Mouse (Mus musculus) gastrocnemius, postnatal 14 days (tissue): ENCODE measurements around the gene Rpl3. TPM values are rescaled to one million over a fixed set of nuclear protein-coding genes. Genes with fewer than 3 reads are reported as not detected.

Experiments used
- DNase-seq: peaks from one replicate; pipeline ENCODE4 v3.0.0; 2021; ENCODE audit warnings: mixed read lengths
- intact Hi-C: fragments of 180-260 bp; cut with DNase I; formaldehyde crosslinking; loops from one replicate; pipeline ENCODE4 v1.15.1; 2025; ENCODE audit warnings: low total_unique reads
- total RNA-seq, 2 experiments: library from RNA; stranded (reverse); gene quantifications; 2 replicates each; pipeline ENCODE4 v1.2.3; 2021

Gene Rpl3
- total RNA-seq, 2 experiments from 2014 or later = 129 to 167 TPM

DNA sequence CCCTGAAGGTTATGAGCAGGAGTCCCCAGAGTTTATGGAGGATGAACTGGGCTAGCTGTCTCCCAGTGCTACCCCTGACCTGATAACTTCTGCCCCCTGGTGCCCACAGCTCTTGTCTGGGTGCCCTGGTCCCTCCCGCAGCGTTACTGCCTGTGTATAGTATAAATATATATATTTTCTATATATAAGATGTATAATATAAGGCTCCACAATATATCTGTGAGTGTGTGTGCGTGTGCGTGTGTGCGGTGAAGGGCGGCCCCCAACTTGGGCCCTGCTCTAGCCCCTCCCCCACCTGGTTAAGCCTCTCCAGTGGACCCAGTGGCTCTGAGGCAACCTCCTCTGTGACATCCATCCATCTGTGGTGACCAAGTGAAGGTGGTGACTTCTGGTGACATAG is 27.4 kb upstream of the Rpl3 start:
- intact Hi-C loops = loop anchor here (10.0 kb wide), 1 partner anchor 106 kb away; no protein-coding TSS in a partner anchor
- DNase-seq = no peak

DNA sequence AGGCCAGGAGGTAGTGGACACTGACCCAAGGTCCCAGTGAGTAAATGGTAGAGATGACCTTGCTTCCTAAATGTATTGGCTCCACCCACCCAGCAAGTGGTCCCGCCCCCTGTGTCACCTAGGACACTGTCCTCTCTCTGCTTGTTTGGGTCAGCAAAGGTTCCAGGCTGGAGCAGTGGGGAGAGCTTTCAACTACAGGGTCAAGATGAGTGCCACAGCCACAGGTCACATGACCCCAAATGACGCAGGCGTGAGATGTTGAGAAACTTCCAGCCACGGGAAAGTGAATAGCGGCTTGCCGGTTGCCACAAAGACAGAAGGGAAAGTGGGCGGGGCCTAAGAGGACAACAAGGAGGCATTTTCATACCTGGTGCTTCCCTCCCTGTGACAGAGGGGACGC is 25.5 kb upstream of the Rpl3 start:
- intact Hi-C loops = loop anchor here (10.0 kb wide), 1 partner anchor 108 kb away; no protein-coding TSS in a partner anchor
- DNase-seq = no peak

DNA sequence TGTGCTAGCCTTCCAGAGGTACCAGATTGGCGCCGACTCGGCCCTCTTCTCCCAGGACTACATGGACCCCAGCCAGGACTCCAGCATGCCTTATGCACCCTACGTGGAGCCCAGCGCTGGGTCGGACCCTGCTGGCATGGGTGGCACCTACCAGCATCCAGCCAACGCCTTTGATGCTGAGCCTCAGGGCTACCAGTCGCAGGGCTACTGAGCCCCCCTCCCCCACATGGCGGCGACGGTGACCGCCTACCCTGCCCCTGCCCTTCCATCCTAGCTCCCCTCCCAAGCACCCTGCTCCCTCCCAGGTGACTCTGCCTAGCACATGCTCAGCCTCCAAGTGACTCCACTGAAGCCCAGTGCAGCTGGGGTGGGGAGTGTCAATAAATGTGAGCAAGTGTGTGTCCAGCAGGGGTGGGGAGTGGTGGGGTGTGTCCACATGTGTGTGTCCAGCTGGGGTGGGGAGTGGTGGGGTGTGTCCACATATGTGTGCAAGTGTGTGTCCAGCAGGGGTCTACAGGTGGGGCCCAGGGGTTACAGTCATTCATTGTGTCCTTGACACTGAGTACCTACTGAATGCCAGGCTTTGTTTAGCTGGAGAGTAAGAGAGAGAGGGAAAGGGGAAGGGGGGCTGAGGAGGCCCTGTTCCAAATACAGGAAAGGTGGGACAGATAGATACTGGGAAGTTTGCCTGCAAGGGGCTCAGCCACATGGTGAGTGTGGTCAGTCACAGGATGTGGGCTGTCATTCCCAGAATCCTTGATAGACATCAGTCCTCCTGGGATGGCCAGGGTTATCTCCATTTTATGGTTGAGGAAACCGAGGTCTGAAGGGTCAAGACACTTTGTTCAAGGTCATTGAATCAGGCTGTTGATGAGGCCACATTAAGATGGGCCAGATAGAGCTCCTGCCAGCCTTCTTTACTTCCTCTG is 24.5 kb upstream of the Rpl3 start:
- no peak for DNase-seq
- intact Hi-C loops = loop anchor here (10.0 kb wide), 1 partner anchor 109 kb away; no protein-coding TSS in a partner anchor

DNA sequence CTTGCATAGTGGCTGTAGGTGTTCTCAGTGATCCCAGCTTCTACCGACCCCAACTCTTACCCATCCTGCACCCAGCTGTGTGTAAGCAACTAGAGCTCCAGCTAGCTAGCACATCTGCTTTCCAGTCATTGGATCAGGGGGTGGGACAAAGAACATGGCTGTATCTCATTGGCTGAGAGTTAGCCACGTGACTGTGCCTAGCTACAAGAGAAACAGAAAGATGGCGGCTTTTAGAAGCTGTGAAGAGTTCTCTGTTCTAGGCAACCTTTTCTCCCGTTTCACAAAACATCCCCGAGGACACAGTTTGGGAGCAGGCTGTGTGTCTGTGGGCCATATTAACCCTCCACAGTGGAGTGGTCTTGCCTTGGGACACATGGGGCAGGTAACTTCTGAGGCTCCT is 23.6 kb upstream of the Rpl3 start:
- no peak for DNase-seq
- intact Hi-C loops = loop anchor here (10.0 kb wide), 1 partner anchor 110 kb away; no protein-coding TSS in a partner anchor

DNA sequence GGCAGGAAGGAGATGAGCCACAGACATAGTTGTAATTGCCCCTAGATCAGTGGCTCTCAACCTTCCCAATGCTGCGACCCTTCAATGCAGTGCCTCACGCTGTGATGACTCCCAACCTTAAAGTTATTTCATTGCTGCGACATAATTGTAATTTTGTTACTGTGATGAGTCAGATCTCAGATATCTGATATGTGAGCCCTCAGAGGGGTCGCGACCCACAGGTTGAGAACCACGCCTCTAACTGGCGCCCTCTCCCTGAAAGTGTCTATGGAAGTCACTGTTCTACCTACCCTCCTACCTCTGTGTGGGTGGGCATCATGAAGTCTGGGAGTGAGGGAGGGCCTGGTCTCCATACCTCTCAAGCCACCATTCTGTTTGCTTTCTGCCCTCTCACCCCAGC is 22.7 kb upstream of the Rpl3 start:
- intact Hi-C loops = loop anchor here (10.0 kb wide), 1 partner anchor 110 kb away; no protein-coding TSS in a partner anchor
- no peak for DNase-seq

DNA sequence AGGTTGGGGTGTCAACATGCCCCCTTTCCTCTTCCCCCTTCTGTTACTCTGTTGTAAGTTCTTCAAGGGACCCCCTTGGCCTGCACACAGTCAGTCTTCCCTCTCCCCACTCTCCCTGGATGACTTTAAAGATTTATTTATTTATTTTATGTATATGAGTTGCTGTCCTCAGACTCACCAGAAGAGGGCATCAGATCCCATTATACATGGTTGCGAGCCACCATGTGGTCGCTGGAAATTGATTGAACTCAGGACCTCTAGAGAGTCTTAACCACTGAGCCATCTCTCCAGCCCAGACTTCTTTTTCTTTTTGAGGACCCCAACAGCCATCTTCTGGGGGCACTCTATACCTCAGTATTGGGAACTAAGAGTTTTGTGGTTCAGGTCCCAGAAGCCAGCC is 20.8 kb upstream of the Rpl3 start:
- intact Hi-C loops = loop anchor here (10.0 kb wide), 1 partner anchor 112 kb away; no protein-coding TSS in a partner anchor
- no peak for DNase-seq

DNA sequence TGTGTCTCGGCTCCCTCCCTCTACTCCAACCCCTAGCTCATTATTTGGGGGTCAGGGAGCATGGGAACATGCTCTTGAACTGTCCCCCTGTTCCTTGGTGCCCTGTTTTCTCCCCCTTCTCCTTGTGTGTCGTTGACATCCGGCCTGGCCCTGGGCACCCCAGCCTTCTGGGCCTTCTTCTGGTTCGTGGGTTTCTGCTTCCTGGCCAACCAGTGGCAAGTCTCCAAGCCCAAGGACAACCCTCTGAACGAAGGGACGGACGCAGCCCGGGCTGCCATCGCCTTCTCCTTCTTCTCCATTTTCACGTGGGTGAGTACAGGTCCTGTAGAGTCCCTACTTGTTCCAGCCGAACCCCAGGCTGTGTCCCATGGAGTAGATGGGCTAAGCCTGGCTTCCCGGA is 19.8 kb upstream of the Rpl3 start:
- intact Hi-C loops = loop anchor here (10.0 kb wide), 1 partner anchor 113 kb away; no protein-coding TSS in a partner anchor
- DNase-seq = no peak

DNA sequence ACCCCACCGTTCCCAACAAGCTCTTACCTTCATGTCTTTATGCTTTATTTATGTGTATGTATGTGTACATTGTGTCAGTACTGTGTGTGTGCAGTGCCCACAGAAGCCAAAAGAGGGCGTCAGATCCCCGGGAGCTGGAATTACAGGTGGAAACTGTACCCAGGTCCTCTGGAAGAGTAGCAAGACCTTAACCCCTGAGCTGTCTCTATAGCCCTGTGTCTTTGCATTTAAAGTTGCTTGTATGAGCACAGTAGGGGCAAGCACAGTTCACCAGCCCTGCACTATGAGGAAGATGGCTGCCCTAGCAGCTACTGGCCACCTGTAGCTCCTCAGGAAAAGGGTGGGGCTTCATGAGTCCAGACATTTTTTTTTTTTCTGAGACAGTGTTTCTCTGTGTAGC is 15.9 kb upstream of the Rpl3 start:
- DNase-seq = no peak
- intact Hi-C loops = no loop called here

DNA sequence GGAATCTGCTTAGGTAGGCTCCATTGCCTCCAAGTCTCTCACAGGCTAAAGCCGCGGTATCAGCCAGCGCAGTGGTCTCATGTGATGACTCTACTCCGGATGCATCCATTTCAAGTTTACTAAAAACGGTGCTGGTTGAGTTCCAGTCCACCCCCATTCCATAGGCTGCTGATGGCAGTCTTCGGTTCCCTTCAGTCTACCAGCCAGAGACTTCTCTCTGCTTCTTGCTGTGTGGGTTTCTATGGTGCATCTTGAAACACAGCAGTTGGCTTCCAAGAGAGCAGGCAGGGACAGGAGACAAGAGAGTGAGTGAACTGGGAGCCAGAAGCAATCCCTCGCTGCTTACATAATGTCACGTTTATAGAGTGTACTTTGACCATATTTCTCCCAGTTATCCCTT is 15.5 kb upstream of the Rpl3 start:
- intact Hi-C loops = no loop called here

DNA sequence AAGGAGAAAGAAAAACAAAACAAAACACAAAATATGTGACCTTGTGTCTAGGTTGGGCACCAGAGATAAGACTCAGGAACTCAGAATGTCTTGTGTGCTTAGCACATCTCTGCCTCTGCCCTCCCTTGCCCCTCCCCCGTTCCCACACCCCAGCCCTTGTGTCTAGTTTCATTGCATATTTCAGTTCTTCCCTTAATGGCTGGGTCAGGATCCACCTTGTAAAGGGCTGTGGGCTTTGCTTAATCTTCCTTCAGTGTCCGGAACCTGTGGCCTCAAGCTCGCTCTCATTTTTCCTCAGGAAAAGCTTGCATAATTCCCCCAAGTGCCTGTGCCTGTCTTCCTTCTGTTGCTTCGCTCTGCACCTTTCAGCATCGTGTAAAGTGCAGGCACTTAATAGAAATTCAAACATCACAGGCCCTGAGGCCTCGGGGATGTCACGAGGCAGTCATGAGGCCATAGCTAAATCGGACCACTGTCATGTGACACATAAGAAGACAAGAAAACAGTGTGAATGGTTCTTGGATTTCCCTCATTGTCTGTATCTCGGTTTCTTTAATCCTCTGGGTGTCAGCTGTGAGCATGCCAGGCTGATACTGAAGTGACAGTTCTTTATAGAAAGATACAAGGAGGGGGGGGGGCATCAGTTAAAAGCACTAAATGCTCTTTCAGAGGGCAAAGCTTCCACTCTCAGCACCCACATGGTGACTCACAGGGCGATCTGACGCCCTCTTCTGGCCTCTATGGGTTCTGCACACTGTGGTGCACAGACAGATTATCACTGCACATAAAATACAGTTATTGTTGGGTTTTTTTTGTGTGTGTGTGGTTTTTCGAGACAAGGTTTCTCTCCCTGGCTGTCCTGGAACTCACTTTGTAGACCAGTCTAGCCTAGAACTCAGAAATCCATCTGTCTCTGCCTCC is 14.1 kb upstream of the Rpl3 start:
- DNase-seq = no peak
- intact Hi-C loops = no loop called here

More for the DNA sequence above, 15.5 kb upstream of the Rpl3 start:
- no peak for DNase-seq

DNA sequence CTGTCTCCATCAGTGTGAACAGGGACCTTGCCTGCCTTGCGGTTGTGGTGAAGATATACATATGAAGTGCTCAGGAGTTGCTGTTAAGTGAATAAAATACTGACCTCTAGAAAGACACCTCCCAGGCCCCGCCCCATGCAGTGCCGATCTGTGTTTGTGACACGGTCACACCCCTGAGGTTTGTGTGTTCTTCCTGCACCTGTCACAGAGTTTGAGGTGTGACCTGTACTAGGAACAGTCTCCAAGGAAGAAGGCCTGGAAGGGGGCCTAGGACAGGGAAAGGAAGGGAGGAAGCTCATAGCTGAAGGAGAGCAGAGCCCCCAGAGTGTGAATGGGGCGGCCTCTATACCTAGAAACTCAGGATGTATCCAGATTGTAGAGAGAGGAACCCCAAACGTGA is 10.8 kb upstream of the Rpl3 start:
- no peak for DNase-seq
- intact Hi-C loops = no loop called here

DNA sequence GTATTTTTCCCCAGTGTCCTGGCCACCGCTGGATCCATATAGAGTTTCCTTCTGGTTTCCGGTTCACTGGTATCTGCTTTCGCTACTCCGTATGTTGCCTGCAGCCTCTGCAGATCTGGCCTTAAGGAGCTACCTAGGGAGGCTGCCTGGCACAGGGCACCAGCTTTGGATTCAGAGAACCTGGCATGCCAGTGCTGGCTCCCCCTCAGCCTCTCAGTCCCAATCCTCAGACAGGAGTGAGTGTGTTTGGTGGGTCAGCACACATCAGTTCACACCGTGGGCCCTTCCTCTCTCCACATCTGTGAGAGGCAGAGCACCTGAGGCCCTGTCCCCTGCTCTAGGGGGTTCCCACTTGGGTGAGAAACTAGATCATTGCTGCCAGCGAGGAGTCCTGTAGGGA is 9.8 kb upstream of the Rpl3 start:
- no peak for DNase-seq
- intact Hi-C loops = no loop called here

DNA sequence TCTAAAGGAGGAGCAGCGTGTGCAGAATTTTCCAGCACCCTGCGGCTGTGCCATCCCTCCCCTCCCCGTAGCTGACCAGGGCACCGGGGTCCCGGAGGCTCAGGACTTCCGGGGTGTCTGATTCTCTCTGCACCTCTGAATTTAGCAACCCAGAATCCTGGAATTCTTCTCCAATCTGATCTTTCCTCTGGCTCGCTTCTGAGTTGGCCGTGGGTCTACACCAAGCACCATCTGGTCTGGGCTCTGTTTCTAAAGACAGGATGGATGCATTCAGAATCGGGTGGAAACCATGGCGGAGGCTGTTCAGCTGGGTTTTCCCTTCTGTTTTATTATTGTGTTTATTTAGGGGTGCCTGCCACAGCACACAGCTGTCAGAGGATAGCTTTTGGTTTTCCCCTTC is 9.2 kb upstream of the Rpl3 start:
- DNase-seq = no peak
- intact Hi-C loops = no loop called here

DNA sequence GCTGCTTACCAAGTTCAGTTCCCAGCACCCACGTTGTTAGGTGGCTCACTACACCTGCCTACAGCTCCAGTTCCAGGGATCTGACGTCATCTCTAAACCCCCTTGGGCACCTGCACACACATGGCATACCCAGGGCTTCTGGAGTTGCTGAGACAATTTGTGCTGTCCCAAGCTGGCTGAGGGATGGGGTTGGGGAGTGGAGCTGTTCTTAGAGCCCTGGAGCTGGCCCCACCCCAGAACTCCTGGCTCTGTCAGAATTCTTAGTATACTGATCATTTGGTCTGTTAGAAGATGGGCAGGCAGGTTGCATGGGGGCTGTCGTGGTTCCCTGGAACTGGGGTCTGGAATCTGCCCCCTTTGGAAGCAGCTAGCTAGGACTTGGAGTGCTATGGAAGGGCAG is 8.5 kb upstream of the Rpl3 start:
- DNase-seq = no peak
- intact Hi-C loops = no loop called here

DNA sequence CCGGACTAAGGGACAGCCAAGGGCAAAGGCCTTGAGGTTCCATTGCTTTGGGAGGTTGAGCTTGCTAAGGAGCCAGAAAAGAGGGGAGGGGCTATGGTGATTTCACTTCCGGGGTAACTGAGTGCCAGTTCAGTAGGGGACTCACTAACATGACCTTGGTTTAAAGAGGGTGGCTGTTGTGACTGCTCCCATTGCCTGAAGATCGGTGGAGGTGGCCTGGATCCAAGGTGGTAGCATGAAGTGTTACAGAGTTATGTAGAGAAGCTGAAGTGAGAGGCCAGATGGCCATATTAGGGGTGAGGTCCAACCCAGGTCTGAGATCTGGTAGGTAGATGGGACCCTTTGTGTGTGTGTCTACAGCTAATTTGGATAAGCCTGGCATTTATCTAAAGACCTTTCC is 7.8 kb upstream of the Rpl3 start:
- intact Hi-C loops = no loop called here
- no peak for DNase-seq

DNA sequence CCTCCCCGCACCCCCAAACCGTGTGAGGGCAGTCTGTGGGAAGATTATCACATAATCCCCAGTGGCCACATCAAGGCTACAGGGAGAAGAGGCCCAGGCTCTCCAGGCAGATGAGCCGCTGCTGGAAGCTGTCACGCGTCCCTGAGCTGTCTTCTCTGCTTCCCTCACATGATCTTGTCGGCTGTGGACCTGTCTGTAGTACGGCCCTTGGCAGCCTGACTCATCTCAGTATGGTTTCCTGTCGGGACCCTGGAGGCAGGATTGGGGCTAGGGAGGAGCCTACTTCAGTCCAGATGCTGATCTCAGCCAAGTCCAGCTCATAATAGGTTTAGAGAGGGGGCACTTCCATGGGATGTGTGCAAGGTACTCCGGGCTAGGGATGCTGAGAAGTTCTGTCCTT is 7.1 kb upstream of the Rpl3 start:
- DNase-seq = no peak
- intact Hi-C loops = no loop called here

DNA sequence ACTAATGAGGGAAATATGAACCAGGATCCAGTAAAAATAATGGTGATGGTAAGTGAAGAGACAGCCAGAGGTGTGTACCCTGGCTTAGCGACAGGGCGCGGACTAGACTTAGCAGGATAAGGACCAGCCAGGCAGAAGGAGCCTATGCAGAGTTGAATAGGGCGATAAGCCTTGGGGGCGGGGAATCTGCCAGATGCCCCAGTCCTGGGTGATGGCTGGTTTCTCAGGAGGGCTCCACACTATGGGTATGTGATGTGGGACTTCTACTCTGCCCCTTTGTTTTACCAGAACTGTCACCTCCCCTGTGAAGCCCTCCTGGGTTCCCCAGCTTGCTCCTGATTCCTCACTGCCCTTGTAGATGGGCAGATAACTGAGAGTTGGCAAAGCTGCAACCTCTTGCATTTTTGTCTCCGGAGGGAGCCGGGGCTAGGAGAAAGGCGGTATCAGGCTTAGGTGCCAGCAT is 6.4 kb upstream of the Rpl3 start:
- intact Hi-C loops = no loop called here
- DNase-seq = no peak

DNA sequence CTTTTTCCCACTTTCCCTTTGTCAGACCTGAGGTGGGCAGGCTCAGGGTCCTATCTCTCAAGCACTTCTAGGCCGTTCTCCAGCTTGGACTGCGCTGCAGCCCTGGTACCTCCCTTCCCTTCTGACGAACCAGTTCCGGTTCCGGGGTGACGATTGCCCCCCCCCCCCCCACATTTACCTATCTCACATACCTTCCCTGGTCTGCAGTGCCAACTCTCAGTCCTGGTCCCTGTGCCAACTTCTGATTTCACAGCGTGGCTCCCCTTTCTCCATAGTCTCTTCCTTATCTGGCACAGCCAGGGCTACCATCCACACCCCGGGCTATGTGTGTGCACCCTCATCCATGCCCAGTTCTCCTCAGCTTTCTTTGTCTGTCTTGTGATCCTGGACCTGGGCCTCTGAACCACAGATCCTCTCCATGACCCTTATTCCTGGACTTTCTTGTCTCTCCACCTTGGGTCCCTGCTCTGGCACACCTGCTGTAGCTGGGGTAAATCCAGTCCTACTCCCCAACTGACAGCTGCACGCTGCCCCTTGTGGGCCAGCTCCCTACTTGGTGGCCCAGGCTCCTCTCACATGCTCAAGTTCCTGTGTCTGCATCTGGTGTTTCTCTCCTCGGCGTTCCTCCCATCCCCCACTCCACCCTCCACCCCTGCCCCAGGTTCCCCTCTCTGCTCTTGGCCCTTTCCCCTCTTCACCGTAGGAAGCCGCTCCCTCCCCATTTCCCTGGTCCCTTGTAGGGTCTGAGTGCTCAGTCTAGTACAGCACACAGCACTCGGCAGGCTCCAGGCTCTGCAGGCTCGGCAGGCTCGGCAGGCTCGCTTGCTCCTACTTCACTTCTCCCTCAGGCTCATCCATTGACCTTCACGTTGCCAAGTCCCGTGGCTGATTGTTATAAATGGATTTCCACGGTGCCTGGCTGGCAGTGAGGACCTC is 5.5 kb upstream of the Rpl3 start:
- intact Hi-C loops = no loop called here
- DNase-seq = peak; percentile 54

DNA sequence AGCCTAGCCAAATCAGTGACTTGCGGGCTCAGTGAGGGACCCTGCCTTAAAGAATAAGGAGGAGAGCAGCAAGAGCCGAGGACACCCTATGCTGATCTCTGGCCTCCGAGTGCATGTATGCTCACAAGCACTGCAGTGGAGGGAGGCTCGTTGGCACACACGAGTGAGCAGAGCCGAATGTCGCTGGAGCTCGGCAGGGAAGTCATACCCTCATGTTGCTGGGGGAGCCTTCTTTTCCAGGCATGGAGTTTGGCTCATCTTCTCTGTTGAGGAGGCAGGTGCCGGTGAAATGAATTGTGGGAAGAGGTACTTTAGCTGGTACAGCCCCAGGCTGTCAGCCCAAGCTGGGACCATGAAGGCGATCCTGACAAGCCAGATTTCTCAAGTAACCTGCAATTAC is 4.7 kb upstream of the Rpl3 start:
- intact Hi-C loops = no loop called here
- no peak for DNase-seq
